Mouse (Mus musculus) E14TG2a.4 (cell line): Measurements from ENCODE around the gene Olah.

Experiments
- H3K27me3 ChIP-seq: 2 replicates; pipeline ENCODE4 v1.6.1; 2014; ENCODE audit warnings: low read length, control low read depth; ENCODE audit not compliant: insufficient read depth
- H3K36me3 ChIP-seq: 2 replicates; pipeline ENCODE4 v1.6.1; 2014; ENCODE audit warnings: low read length, control low read depth; ENCODE audit not compliant: insufficient read depth
- H3K4me1 ChIP-seq: replicated peaks from 2 replicates; pipeline ENCODE4 v1.6.1; 2014; ENCODE audit warnings: low read depth, low read length, control low read depth
- H3K4me3 ChIP-seq: replicated peaks from 2 replicates; pipeline ENCODE4 v1.5.1; 2014; ENCODE audit warnings: mild to moderate bottlenecking, low read length
- H3K9me3 ChIP-seq: 2 replicates; pipeline ENCODE4 v1.6.1; 2014; ENCODE audit warnings: low read length, control low read depth
- CTCF ChIP-seq: conservative IDR thresholded peaks from 2 replicates; pipeline ENCODE4 v1.5.1; 2014; ENCODE audit warnings: low read length
- NANOG ChIP-seq: IDR thresholded peaks from 2 replicates; pipeline ENCODE4 v1.6.1; 2014; ENCODE audit warnings: borderline replicate concordance, low read length, mixed read lengths
- POU5F1 ChIP-seq: IDR thresholded peaks from 2 replicates; pipeline ENCODE4 v1.6.1; 2014; ENCODE audit warnings: low read length, borderline replicate concordance

Olah gene

GRCm38 (mm10) chr2:3365127-3365526, 31.9 kb downstream of the Olah start:
- TF ChIP-seq CTCF (no peak), NANOG (no peak), POU5F1 (no peak)
- Histone ChIP-seq H3K4me1 (no peaks in the 10 kb centered on the region), H3K4me3 (no peak overlapping the region), H3K27me3 (no peaks in the 10 kb centered on the region), H3K9me3 (no peaks in the 10 kb centered on the region), H3K36me3 (no peaks in the 10 kb centered on the region)

- TF ChIP-seq POU5F1 (no peak), NANOG (no peak), CTCF (no peak)
- no peaks in the 10 kb centered on the region for H3K27me3 ChIP-seq
- no peaks in the 10 kb centered on the region for H3K36me3 ChIP-seq
- no peaks in the 10 kb centered on the region for H3K4me1 ChIP-seq
- H3K9me3 ChIP-seq, result no peaks in the 10 kb centered on the region
- no peak overlapping the region for H3K4me3 ChIP-seq
Observed at GRCm38 (mm10) chr2:3361067-3361466, 35.9 kb downstream of the Olah start.

GRCm38 (mm10) chr2:3357887-3358286, 39.1 kb downstream of the Olah start:
- no peaks in the 10 kb centered on the region for H3K27me3 ChIP-seq
- H3K4me3 ChIP-seq, result no peak overlapping the region
- no peaks in the 10 kb centered on the region for H3K4me1 ChIP-seq
- TF ChIP-seq POU5F1 (no peak), NANOG (no peak), CTCF (no peak)
- no peaks in the 10 kb centered on the region for H3K9me3 ChIP-seq
- no peaks in the 10 kb centered on the region for H3K36me3 ChIP-seq

GRCm38 (mm10) chr2:3356311-3356710, 40.7 kb downstream of the Olah start:
- H3K4me1 ChIP-seq, result no peaks in the 10 kb centered on the region
- no peaks in the 10 kb centered on the region for H3K27me3 ChIP-seq
- no peaks in the 10 kb centered on the region for H3K9me3 ChIP-seq
- H3K36me3 ChIP-seq, result no peaks in the 10 kb centered on the region
- H3K4me3 ChIP-seq, result no peak overlapping the region
- TF ChIP-seq CTCF (no peak), NANOG (no peak), POU5F1 (no peak)

GRCm38 (mm10) chr2:3355793-3356192, 41.2 kb downstream of the Olah start:
- no peak overlapping the region for H3K4me3 ChIP-seq
- H3K9me3 ChIP-seq, result no peaks in the 10 kb centered on the region
- no peaks in the 10 kb centered on the region for H3K27me3 ChIP-seq
- no peaks in the 10 kb centered on the region for H3K36me3 ChIP-seq
- H3K4me1 ChIP-seq, result no peaks in the 10 kb centered on the region
- TF ChIP-seq NANOG (no peak), CTCF (no peak), POU5F1 (no peak)

- Histone ChIP-seq H3K9me3 (no peaks in the 10 kb centered on the region), H3K27me3 (no peaks in the 10 kb centered on the region), H3K4me3 (no peak overlapping the region), H3K4me1 (no peaks in the 10 kb centered on the region), H3K36me3 (no peaks in the 10 kb centered on the region)
- no peak for TF ChIP-seq NANOG
- TF ChIP-seq POU5F1, result no peak
- TF ChIP-seq CTCF, result no peak
Observed at GRCm38 (mm10) chr2:3353160-3353559, 43.9 kb downstream of the Olah start.

GRCm38 (mm10) chr2:3348919-3349318, 48.1 kb downstream of the Olah start:
- no peaks in the 10 kb centered on the region for H3K9me3 ChIP-seq
- no peak overlapping the region for H3K4me3 ChIP-seq
- H3K36me3 ChIP-seq, result no peaks in the 10 kb centered on the region
- peak; percentile 67 for TF ChIP-seq CTCF
- no peak for TF ChIP-seq NANOG
- H3K27me3 ChIP-seq, result 0 out of 2 replicates have a peak, but pooled peaks cover 3% of the 10 kb centered on the region
- H3K4me1 ChIP-seq, result no peaks in the 10 kb centered on the region

- H3K27me3 ChIP-seq, result 0 out of 2 replicates have a peak, but pooled peaks cover 3% of the 10 kb centered on the region
- H3K4me3 ChIP-seq, result no peak overlapping the region
- no peaks in the 10 kb centered on the region for H3K4me1 ChIP-seq
- H3K36me3 ChIP-seq, result no peaks in the 10 kb centered on the region
- no peaks in the 10 kb centered on the region for H3K9me3 ChIP-seq
- TF ChIP-seq POU5F1, result no peak
- TF ChIP-seq CTCF, result no peak
- TF ChIP-seq NANOG, result no peak
Observed at GRCm38 (mm10) chr2:3348422-3348821, 48.6 kb downstream of the Olah start.

- peaks cover 3% of the 10 kb centered on the region; the same call in 1 of the 2 replicates for H3K27me3 ChIP-seq
- TF ChIP-seq CTCF, result no peak
- no peak for TF ChIP-seq POU5F1
- no peak for TF ChIP-seq NANOG
- H3K4me1 ChIP-seq, result peaks cover 27% of the 10 kb centered on the region
- peak within 1 kb of the TSS; percentile 76 for H3K4me3 ChIP-seq
- no peaks in the 10 kb centered on the region for H3K9me3 ChIP-seq
- peaks cover 6% of the 10 kb centered on the region; the same call in 1 of the 2 replicates for H3K36me3 ChIP-seq
Observed at GRCm38 (mm10) chr2:3335611-3336301, 61.3 kb downstream of the Olah start, which contains the start of gene Acbd7. Gene Acbd7 (plus strand): TSS chr2:3336168.
